Mouse (Mus musculus): ENCODE results near the gene Cope.

Cope gene

GRCm38 (mm10) chr8:70344279-70344678 is 42.0 kb downstream of the Cope start:
- DNase-seq (ENCODE audit: extremely low read depth, low read depth, low spot score), result no peak

- DNase-seq (ENCODE audit: extremely low read depth, low read depth, low spot score), result no peak
Observed at GRCm38 (mm10) chr8:70347443-70347842, 45.1 kb downstream of the Cope start.

- peak; percentile 18 for DNase-seq (ENCODE audit: extremely low read depth, low read depth, low spot score)
Observed at GRCm38 (mm10) chr8:70347860-70348420, 45.6 kb downstream of the Cope start.

- peak; percentile 13 for DNase-seq (ENCODE audit: extremely low read depth, low read depth, low spot score)
Observed at GRCm38 (mm10) chr8:70351035-70351999, 49.0 kb downstream of the Cope start.

GRCm38 (mm10) chr8:70352000-70352384 is 49.7 kb downstream of the Cope start:
- no peak for DNase-seq (ENCODE audit: extremely low read depth, low read depth, low spot score)

GRCm38 (mm10) chr8:70352657-70353151 is 50.4 kb downstream of the Cope start:
- no peak for DNase-seq (ENCODE audit: extremely low read depth, low read depth, low spot score)

- DNase-seq (ENCODE audit: extremely low read depth, low read depth, low spot score), result peak; percentile 16
Observed at GRCm38 (mm10) chr8:70353194-70353817, 51.0 kb downstream of the Cope start, which contains the start of gene Upf1. Upf1 (minus strand) TSS chr8:70353278.

GRCm38 (mm10) chr8:70354004-70354403 is 51.7 kb downstream of the Cope start:
- no peak for DNase-seq (ENCODE audit: extremely low read depth, low read depth, low spot score)

- DNase-seq (ENCODE audit: extremely low read depth, low read depth, low spot score), result no peak
Observed at GRCm38 (mm10) chr8:70356111-70356510, 53.8 kb downstream of the Cope start.

- no peak for DNase-seq (ENCODE audit: extremely low read depth, low read depth, low spot score)
Observed at GRCm38 (mm10) chr8:70359411-70359810, 57.1 kb downstream of the Cope start.

- no peak for DNase-seq (ENCODE audit: extremely low read depth, low read depth, low spot score)
Observed at GRCm38 (mm10) chr8:70360769-70361168, 58.5 kb downstream of the Cope start.

- no peak for DNase-seq (ENCODE audit: extremely low read depth, low read depth, low spot score)
Observed at GRCm38 (mm10) chr8:70361484-70362032, 59.2 kb downstream of the Cope start.
